Mouse (Mus musculus) ES-E14 (cell line): ENCODE measurements at regions not wholly inside any gene's neighbourhood (a gene's known extent, or its start where the extent isn't known, plus 50 kb on each side); places are given as distances from the start of the nearest gene placed in this dataset.

Source experiments
- DNase-seq: peaks from one replicate; pipeline ENCODE4 v3.0.0-alpha.2; 2013; ENCODE audit warnings: low read depth, low spot score
- H3K27ac ChIP-seq: 2 replicates; pipeline ENCODE4 v1.5.1; 2012; ENCODE audit warnings: low read depth, mild to moderate bottlenecking, low read length, moderate library complexity, mixed read lengths; ENCODE audit not compliant: poor library complexity, insufficient read depth, severe bottlenecking
- H3K36me3 ChIP-seq: 2 replicates; pipeline ENCODE4 v1.6.1; 2012; ENCODE audit warnings: mild to moderate bottlenecking, low read length, moderate library complexity, mixed read lengths; ENCODE audit not compliant: control insufficient read depth, poor library complexity, insufficient read depth, severe bottlenecking
- H3K4me1 ChIP-seq, 2 experiments: fragments of 150-350 bp in 1 of 2; sonication (generic) in 1 of 2; 2 replicates each; pipeline ENCODE4 v1.6.1; 2012; ENCODE audit warnings: low read length in 2 of 2, mild to moderate bottlenecking in 1 of 2, mixed read lengths in 1 of 2; ENCODE audit not compliant: control insufficient read depth in 2 of 2, insufficient read depth in 2 of 2, poor library complexity in 1 of 2
- H3K4me3 ChIP-seq, 2 experiments: fragments of 150-350 bp in 1 of 2; sonication (generic) in 1 of 2; 2 replicates each; pipeline ENCODE4 v1.5.1; 2012; ENCODE audit warnings: low read length in 2 of 2, low read depth in 1 of 2, mild to moderate bottlenecking in 1 of 2, mixed read lengths in 1 of 2; ENCODE audit not compliant: insufficient read depth in 1 of 2, poor library complexity in 1 of 2, severe bottlenecking in 1 of 2
- H3K9ac ChIP-seq: 2 replicates; pipeline ENCODE4 v1.6.1; 2012; ENCODE audit warnings: low read depth, mild to moderate bottlenecking, low read length, mixed read lengths; ENCODE audit not compliant: poor library complexity, insufficient read depth, severe bottlenecking
- H3K9me3 ChIP-seq: fragments of 150-350 bp; sonication (generic); 2 replicates; pipeline ENCODE4 v1.6.1; 2012; ENCODE audit warnings: low read depth, mild to moderate bottlenecking, low read length; ENCODE audit not compliant: control insufficient read depth, insufficient read depth
- CHD2 ChIP-seq: IDR thresholded peaks from 2 replicates; pipeline ENCODE4 v1.6.1; 2014; ENCODE audit warnings: mild to moderate bottlenecking, low read depth, low read length, inconsistent platforms
- HCFC1 ChIP-seq: IDR thresholded peaks from 2 replicates; pipeline ENCODE4 v1.6.1; 2012; ENCODE audit warnings: low read length, inconsistent platforms, borderline replicate concordance; ENCODE audit not compliant: insufficient read depth
- MAFK ChIP-seq: IDR thresholded peaks from 2 replicates; pipeline ENCODE4 v1.6.1; 2014; ENCODE audit warnings: mild to moderate bottlenecking, low read depth, low read length, inconsistent platforms; ENCODE audit not compliant: insufficient read depth
- ZC3H11A ChIP-seq: IDR thresholded peaks from 2 replicates; pipeline ENCODE4 v1.6.1; 2012; ENCODE audit warnings: low read depth, mild to moderate bottlenecking, inconsistent platforms, low read length, borderline replicate concordance
- ZNF384 ChIP-seq: IDR thresholded peaks from 2 replicates; pipeline ENCODE4 v1.6.1; 2012; ENCODE audit warnings: low read depth, low read length, inconsistent platforms
- in situ Hi-C, 2 experiments: fragments of 600-800 bp; cut with MboI; formaldehyde crosslinking; loops; one replicate each; pipeline ENCODE4 v1.15.1; 2025; ENCODE audit warnings: low sequenced_read_pairs in 2 of 2, inconsistent platforms in 1 of 2; ENCODE audit not compliant: unreplicated experiment in 2 of 2

DNA sequence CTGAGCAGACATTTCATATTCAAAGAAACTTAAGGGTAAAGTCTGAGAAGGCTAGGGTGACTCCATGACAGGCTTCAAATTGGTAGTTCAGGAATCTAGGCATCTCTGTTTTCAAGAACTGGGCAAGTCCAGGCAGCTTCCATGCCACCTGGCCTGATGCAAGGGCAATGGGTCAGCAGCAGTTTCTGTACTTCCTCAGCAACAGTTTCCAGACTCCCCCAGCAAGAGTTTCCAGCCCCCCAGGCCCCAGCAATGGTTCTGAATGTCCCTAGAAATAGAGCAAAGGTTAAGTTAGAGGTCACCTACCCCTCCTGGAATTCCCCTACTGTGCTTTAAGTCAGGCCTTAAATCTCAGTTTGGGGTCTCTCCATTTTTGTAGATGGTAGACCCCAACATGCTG lies 203.6 kb upstream of the Nabp1 start:
- no peaks in the 10 kb centered on the region for H3K36me3 ChIP-seq
- in situ Hi-C loops: no loop called here
- H3K4me3 ChIP-seq: no peak overlapping the region
- DNase-seq: no peak
- H3K9ac ChIP-seq: no peak overlapping the region
- H3K9me3 ChIP-seq: 0 out of 2 replicates have a peak, but pooled peaks cover 2% of the 10 kb centered on the region
- TF ChIP-seq HCFC1 (no peak), MAFK (no peak), ZC3H11A (no peak), ZNF384 (no peak), CHD2 (no peak)
- 0 out of 2 replicates have a peak overlapping the region, but pooled peaks have one; percentile 22 for H3K27ac ChIP-seq
- H3K4me1 ChIP-seq: peaks cover 0 to 2% of the 10 kb centered on the region in 2 experiments; a peak in 1 of 4 replicates

DNA sequence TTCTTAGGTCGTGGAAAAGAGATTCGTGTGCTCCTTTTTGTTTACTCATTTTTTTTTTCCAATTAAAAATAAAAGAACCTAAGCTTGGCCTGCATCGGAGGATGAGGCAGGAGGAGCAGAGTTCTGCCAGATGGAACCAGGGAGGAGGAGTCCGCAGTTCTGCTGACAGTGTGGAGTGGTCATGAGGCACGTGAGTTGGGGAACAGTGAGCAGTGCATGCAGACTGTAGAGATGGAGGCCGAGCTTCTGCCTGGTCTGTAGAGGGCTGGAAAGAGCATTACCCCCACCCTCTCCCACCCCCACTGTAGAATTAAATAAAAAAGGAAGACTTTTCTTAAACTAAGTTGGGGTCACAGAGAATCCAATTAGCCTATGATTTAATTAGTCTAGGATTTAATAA lies 202.5 kb upstream of the Nabp1 start:
- Histone ChIP-seq H3K36me3 (no peaks in the 10 kb centered on the region), H3K27ac (no peak overlapping the region), H3K4me3 (no peak overlapping the region), H3K9ac (no peak overlapping the region), H3K4me1 (peaks cover 0 to 2% of the 10 kb centered on the region in 2 experiments; a peak in 1 of 4 replicates), H3K9me3 (0 out of 2 replicates have a peak, but pooled peaks cover 2% of the 10 kb centered on the region)
- in situ Hi-C loops: no loop called here
- DNase-seq: no peak
- TF ChIP-seq MAFK: no peak
- TF ChIP-seq ZNF384: no peak
- TF ChIP-seq HCFC1: no peak
- no peak for TF ChIP-seq CHD2
- TF ChIP-seq ZC3H11A: no peak

DNA sequence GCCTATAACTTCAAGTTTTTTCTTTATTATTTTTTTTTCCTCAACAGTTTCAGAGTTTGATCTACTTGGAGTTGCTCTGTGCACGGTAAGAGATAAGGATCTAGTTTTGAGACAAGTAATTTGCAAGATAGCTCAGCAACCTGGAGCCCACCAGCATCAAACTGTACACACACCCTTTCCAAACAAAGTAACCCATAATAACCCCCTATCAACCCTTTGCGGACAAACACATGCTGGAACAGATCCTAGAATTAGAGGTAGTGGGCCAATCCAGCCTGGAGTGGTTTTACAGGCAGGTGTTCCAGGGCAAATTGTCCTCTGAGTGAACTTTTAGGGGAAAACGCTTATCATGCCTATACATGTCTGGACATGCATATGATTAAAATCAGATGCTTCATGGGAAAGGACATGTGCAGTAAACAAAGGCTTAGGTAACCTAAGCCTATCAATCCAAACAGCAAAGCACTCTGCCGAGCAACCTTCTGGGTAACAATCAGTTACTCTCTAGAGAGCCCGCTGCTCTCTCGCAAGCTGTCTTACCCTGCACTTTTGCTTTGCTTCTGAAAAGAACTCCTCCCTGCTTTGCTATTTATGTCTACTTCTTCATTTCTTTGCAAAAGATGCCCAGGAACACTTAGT lies 200.2 kb upstream of the Nabp1 start:
- Histone ChIP-seq H3K9ac (no peak overlapping the region), H3K9me3 (0 out of 2 replicates have a peak, but pooled peaks cover 2% of the 10 kb centered on the region), H3K4me1 (peaks cover 0 to 2% of the 10 kb centered on the region in 2 experiments; a peak in 1 of 4 replicates), H3K36me3 (no peaks in the 10 kb centered on the region), H3K4me3 (no peak overlapping the region), H3K27ac (no peak overlapping the region)
- in situ Hi-C loops: no loop called here
- TF ChIP-seq ZNF384 (no peak), CHD2 (no peak), ZC3H11A (no peak), MAFK (no peak), HCFC1 (no peak)
- DNase-seq: no peak

DNA sequence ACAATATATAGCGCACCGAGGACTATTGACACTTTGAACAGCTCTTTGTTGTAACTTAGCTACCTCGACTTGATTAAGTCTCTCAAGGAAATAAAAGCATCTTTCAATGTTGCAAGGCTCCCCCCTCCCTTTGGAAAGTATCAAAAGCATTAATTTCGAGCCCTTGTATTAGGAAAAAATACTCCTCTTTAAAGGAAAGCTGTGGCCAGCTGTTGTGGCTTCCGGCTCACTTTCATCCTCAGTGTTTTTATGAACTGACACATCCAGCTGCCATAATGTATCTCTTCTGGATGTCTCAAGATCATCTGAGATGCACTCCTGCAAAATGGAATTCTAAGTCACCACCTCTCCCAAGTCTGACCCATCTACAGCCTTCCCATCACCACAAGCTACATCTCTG lies 199.6 kb upstream of the Nabp1 start:
- no peak for DNase-seq
- Histone ChIP-seq H3K27ac (no peak overlapping the region), H3K4me1 (peaks cover 0 to 2% of the 10 kb centered on the region in 2 experiments; a peak in 1 of 4 replicates), H3K9ac (no peak overlapping the region), H3K36me3 (no peaks in the 10 kb centered on the region), H3K4me3 (no peak overlapping the region), H3K9me3 (0 out of 2 replicates have a peak, but pooled peaks cover under 1% of the 10 kb centered on the region)
- in situ Hi-C loops: no loop called here
- TF ChIP-seq CHD2 (no peak), MAFK (no peak), ZC3H11A (no peak), ZNF384 (no peak), HCFC1 (no peak)
